Mouse (Mus musculus) liver, embryonic 18 days (tissue): ENCODE measurements around the gene Tcaf3. TPM values are rescaled to one million over a fixed set of nuclear protein-coding genes. Genes with fewer than 3 reads are reported as not detected.

ENCODE experiments used
- polyA plus RNA-seq: library from polyadenylated mRNA; depleted of rRNA; stranded (reverse); fragments of >200 nt; gene quantifications from 2 replicates; pipeline ENCODE4 v1.2.3, GENCODE M21; 2012; rRNA removed

Gene Tcaf3
- not detected in 2 replicates for polyA plus RNA-seq

DNA sequence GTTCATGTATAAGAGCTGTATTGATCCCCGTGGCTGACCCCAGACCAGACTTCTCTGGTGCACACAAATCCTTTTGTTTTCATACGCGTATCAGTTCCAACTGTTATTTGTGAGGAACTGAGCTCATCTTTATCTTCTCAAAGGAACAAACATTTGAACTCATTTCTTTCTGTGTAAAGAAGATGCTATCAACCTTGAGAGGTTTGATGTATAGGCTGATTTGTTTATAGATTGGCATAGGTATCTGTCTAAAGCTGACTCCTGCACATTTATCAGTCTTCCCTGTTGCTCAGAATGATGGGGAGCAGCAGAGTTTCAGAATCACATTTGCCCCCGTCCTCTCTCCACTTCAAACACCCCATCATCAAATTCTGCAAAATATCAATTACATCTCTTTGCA is at the start of gene Tcaf3:
Gene Tcaf3 (minus strand): TSS at position 101 of the 400 bp plus-strand sequence.

DNA sequence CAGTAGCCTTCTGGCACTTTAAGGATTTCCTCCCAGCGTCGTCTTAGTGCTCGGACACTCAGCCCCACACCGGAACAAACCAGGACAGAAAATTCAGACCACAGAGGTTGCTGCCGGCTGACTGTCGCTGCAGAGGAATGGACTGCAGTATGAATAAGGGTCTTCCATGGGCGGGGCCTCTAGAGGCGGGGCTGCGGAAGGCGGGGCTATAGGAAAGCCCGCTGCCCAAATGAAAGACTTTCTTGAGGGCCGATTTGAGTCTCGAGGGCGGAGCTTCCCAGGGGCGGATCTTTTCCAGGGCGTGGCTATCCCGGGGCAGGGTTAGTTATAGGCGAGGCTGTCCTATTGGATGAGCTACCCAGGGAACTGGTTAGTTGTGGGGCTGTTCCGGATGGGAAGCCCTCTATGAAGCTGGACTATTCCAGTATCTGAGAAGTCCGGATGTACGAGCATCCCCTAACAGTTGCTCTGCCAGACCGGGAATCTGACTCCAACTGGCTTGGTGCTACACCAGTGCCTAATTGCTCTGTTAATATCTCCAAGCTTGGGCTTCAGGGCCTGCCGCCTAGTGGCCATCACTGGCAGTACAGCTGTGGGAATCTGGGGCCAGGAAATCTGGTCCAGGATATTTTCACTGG is 47.5 kb upstream of the Tcaf3 start, which contains the start of gene Tcaf2:
Gene Tcaf2 (minus strand): TSS at position 343 of the 638 bp plus-strand sequence.

DNA sequence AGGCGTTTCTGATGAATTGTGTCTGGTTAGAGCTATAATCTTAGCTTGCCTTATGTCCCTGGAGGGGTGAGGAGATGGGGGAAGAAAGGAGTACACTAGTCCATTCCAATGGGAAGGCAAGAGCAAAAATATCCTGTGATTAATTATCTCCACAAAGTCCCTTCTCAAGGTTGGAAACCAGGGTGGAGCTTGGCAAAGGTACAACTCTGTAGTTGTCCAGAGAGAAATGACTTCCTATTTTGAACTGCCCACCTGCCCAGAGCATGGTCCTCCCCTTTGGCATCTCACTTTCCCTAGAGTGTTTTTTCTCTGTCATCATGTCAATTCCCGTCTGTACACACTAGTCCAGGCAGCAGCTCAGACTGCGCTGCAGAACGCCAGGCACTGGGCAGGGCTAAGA is 50.0 kb downstream of the Tcaf3 start, which contains the start of gene Olfr455:
Gene Olfr455 (minus strand): TSS at position 127 of the 400 bp plus-strand sequence.

Other genes starting within 250 kb of the Tcaf3 start
- gene Zyx, start 248.1 kb downstream of the Tcaf3 start, polyA plus RNA-seq = 37.7 and 44.0 TPM in 2 replicates
- gene Epha1, start 224.4 kb downstream of the Tcaf3 start, polyA plus RNA-seq = 15.6 and 17.5 TPM in 2 replicates
- gene Tas2r143, start 197.5 kb downstream of the Tcaf3 start, polyA plus RNA-seq = 0.04 TPM in 1 of 2 replicates, not detected in the other
- 0.03 and 0.04 TPM in 2 replicates for gene Tas2r135, start 192.3 kb downstream of the Tcaf3 start, polyA plus RNA-seq
- 0.04 TPM in 1 of 2 replicates, not detected in the other for gene Tas2r126, start 163.2 kb downstream of the Tcaf3 start, polyA plus RNA-seq
- gene Olfr458, start 132.5 kb downstream of the Tcaf3 start, polyA plus RNA-seq = not detected in 2 replicates
- not detected in 2 replicates for gene Olfr457, start 121.4 kb downstream of the Tcaf3 start, polyA plus RNA-seq
- not detected in 2 replicates for gene Olfr456, start 110.5 kb downstream of the Tcaf3 start, polyA plus RNA-seq
- not detected in 2 replicates for gene Olfr455, start 50.1 kb downstream of the Tcaf3 start, polyA plus RNA-seq
- gene Tcaf2, start 47.6 kb upstream of the Tcaf3 start, polyA plus RNA-seq = 0.10 and 0.15 TPM in 2 replicates
- gene Tcaf1, start 112.4 kb upstream of the Tcaf3 start, polyA plus RNA-seq = 3.1 TPM in 2 replicates
- gene Olfr453, start 141.7 kb upstream of the Tcaf3 start, polyA plus RNA-seq = not detected in 2 replicates
- gene Olfr38, start 158.7 kb upstream of the Tcaf3 start, polyA plus RNA-seq = not detected in 2 replicates
- not detected in 2 replicates for gene Olfr452, start 187.4 kb upstream of the Tcaf3 start, polyA plus RNA-seq
- not detected in 2 replicates for gene Olfr450, start 214.2 kb upstream of the Tcaf3 start, polyA plus RNA-seq
- not detected in 2 replicates for gene Olfr449, start 236.7 kb upstream of the Tcaf3 start, polyA plus RNA-seq